Mouse (Mus musculus) MEL (cell line): ENCODE data around the gene Iglon5. TPM values are rescaled to one million over a fixed set of nuclear protein-coding genes. Genes with fewer than 3 reads are reported as not detected.

Experiments used
- DNase-seq: peaks from one replicate; pipeline ENCODE4 v3.0.0; 2011; ENCODE audit warnings: low read depth, low spot score
- H3K27ac ChIP-seq: 2 replicates; pipeline ENCODE4 v1.5.1; 2012; ENCODE audit warnings: low read depth, mild to moderate bottlenecking, control low read depth, low read length, moderate library complexity; ENCODE audit not compliant: control insufficient read depth
- H3K27me3 ChIP-seq, 2 experiments: fragments of 150-350 bp in 1 of 2; sonication (generic) in 1 of 2; 2 replicates each; pipeline ENCODE4 v1.6.1; 2012; ENCODE audit warnings: low read length in 2 of 2, mild to moderate bottlenecking in 2 of 2, improper control_type of control experiment in 1 of 2, moderate library complexity in 1 of 2; ENCODE audit not compliant: insufficient read depth in 2 of 2, control insufficient read depth in 1 of 2
- H3K36me3 ChIP-seq, 2 experiments: 2 replicates each; pipeline ENCODE4 v1.6.1; 2012 to 2014; ENCODE audit warnings: low read length in 2 of 2, improper control_type of control experiment in 1 of 2, inconsistent platforms in 1 of 2, mild to moderate bottlenecking in 1 of 2; ENCODE audit not compliant: insufficient read depth in 2 of 2, control insufficient read depth in 1 of 2
- H3K4me1 ChIP-seq, 2 experiments: fragments of 150-350 bp in 1 of 2; sonication (generic) in 1 of 2; 2 replicates each; pipeline ENCODE4 v1.6.1; 2012; ENCODE audit warnings: low read length in 2 of 2, improper control_type of control experiment in 1 of 2, mild to moderate bottlenecking in 1 of 2; ENCODE audit not compliant: insufficient read depth in 2 of 2, control insufficient read depth in 1 of 2
- H3K4me3 ChIP-seq, 2 experiments: fragments of 150-350 bp in 1 of 2; sonication (generic) in 1 of 2; 2 replicates each; pipeline ENCODE4 v1.5.1; 2012; ENCODE audit warnings: low read depth in 2 of 2, low read length in 2 of 2, mild to moderate bottlenecking in 2 of 2, moderate library complexity in 2 of 2, control low read depth in 1 of 2, improper control_type of control experiment in 1 of 2; ENCODE audit not compliant: control insufficient read depth in 1 of 2, insufficient read depth in 1 of 2
- H3K79me2 ChIP-seq: 2 replicates; pipeline ENCODE4 v1.6.1; 2012; ENCODE audit warnings: mild to moderate bottlenecking, low read length, moderate library complexity; ENCODE audit not compliant: control insufficient read depth, poor library complexity, insufficient read depth
- H3K9ac ChIP-seq: 2 replicates; pipeline ENCODE4 v1.6.1; 2012; ENCODE audit warnings: low read depth, mild to moderate bottlenecking, control low read depth, low read length, moderate library complexity; ENCODE audit not compliant: control insufficient read depth, poor library complexity, severe bottlenecking
- H3K9me3 ChIP-seq: fragments of 150-350 bp; sonication (generic); replicated peaks from 2 replicates; pipeline ENCODE4 v1.6.1; 2012; ENCODE audit warnings: mild to moderate bottlenecking, low read length, improper control_type of control experiment, moderate library complexity; ENCODE audit not compliant: insufficient read depth
- BHLHE40 ChIP-seq: IDR thresholded peaks from 2 replicates; pipeline ENCODE4 v1.6.1; 2012; ENCODE audit warnings: low read depth, mild to moderate bottlenecking, inconsistent platforms, low read length, improper control_type of control experiment, borderline replicate concordance
- CHD2 ChIP-seq: IDR thresholded peaks from 2 replicates; pipeline ENCODE4 v1.6.1; 2011; ENCODE audit warnings: low read length, improper control_type of control experiment
- CTCF ChIP-seq, 3 experiments: IDR thresholded peaks in 2 of 3; conservative IDR thresholded peaks in 1 of 3; 2 replicates each; pipeline ENCODE4 v1.5.1; 2011 to 2012; ENCODE audit warnings: low read length in 3 of 3, low read depth in 2 of 3, mild to moderate bottlenecking in 2 of 3, improper control_type of control experiment in 1 of 3, inconsistent platforms in 1 of 3, mixed read lengths in 1 of 3, moderate library complexity in 1 of 3; ENCODE audit not compliant: control insufficient read depth in 1 of 3, insufficient read depth in 1 of 3, poor library complexity in 1 of 3, severe bottlenecking in 1 of 3
- ELF1 ChIP-seq: IDR thresholded peaks from 2 replicates; pipeline ENCODE4 v1.6.1; 2014; ENCODE audit warnings: low read depth, mild to moderate bottlenecking, inconsistent platforms, low read length, improper control_type of control experiment, moderate library complexity
- EP300 ChIP-seq, 2 experiments: IDR thresholded peaks; 2 replicates each; pipeline ENCODE4 v1.6.1; 2011; ENCODE audit warnings: improper control_type of control experiment in 2 of 2, low read length in 2 of 2, low read depth in 1 of 2, mild to moderate bottlenecking in 1 of 2
- ETS1 ChIP-seq: IDR thresholded peaks from 2 replicates; pipeline ENCODE4 v1.6.1; 2012; ENCODE audit warnings: low read depth, mild to moderate bottlenecking, inconsistent platforms, low read length, improper control_type of control experiment, moderate library complexity
- HCFC1 ChIP-seq: IDR thresholded peaks from 2 replicates; pipeline ENCODE4 v1.6.1; 2012; ENCODE audit warnings: low read depth, mild to moderate bottlenecking, inconsistent platforms, low read length, improper control_type of control experiment, moderate library complexity
- MAFK ChIP-seq: IDR thresholded peaks from 2 replicates; pipeline ENCODE4 v1.6.1; 2011; ENCODE audit warnings: low read depth, mild to moderate bottlenecking, low read length, improper control_type of control experiment, borderline replicate concordance
- MAX ChIP-seq: IDR thresholded peaks from 2 replicates; pipeline ENCODE4 v1.6.1; 2011; ENCODE audit warnings: low read length, improper control_type of control experiment
- MAZ ChIP-seq: IDR thresholded peaks from 2 replicates; pipeline ENCODE4 v1.6.1; 2012; ENCODE audit warnings: low read depth, mild to moderate bottlenecking, inconsistent platforms, low read length, improper control_type of control experiment
- MXI1 ChIP-seq: IDR thresholded peaks from 2 replicates; pipeline ENCODE4 v1.6.1; 2011; ENCODE audit warnings: mild to moderate bottlenecking, low read depth, low read length, improper control_type of control experiment
- MYB ChIP-seq: IDR thresholded peaks from 2 replicates; pipeline ENCODE4 v1.6.1; 2011; ENCODE audit warnings: mild to moderate bottlenecking, low read depth, low read length, improper control_type of control experiment
- MYC ChIP-seq: IDR thresholded peaks from 2 replicates; pipeline ENCODE4 v1.6.1; 2011; ENCODE audit warnings: low read depth, mild to moderate bottlenecking, low read length, improper control_type of control experiment, moderate library complexity
- NELFE ChIP-seq: IDR thresholded peaks from 2 replicates; pipeline ENCODE4 v1.6.1; 2011; ENCODE audit warnings: low read depth, low read length, improper control_type of control experiment
- NRF1 ChIP-seq: IDR thresholded peaks from 2 replicates; pipeline ENCODE4 v1.6.1; 2014; ENCODE audit warnings: low read depth, mild to moderate bottlenecking, inconsistent platforms, low read length, improper control_type of control experiment, moderate library complexity; ENCODE audit not compliant: poor library complexity, insufficient read depth, severe bottlenecking
- POLR2AphosphoS2 ChIP-seq: IDR thresholded peaks from 2 replicates; pipeline ENCODE4 v1.6.1; 2011; ENCODE audit warnings: low read length, improper control_type of control experiment
- POLR2AphosphoS5 ChIP-seq: IDR thresholded peaks from 2 replicates; pipeline ENCODE4 v1.6.1; 2012; ENCODE audit warnings: low read depth, borderline replicate concordance, mild to moderate bottlenecking, inconsistent platforms, low read length, moderate library complexity, mixed read lengths
- RAD21 ChIP-seq: IDR thresholded peaks from 2 replicates; pipeline ENCODE4 v1.6.1; 2011; ENCODE audit warnings: mild to moderate bottlenecking, low read depth, low read length, improper control_type of control experiment
- RCOR1 ChIP-seq: IDR thresholded peaks from 2 replicates; pipeline ENCODE4 v1.6.1; 2012; ENCODE audit warnings: low read depth, mild to moderate bottlenecking, inconsistent platforms, low read length, improper control_type of control experiment
- SMC3 ChIP-seq: IDR thresholded peaks from 2 replicates; pipeline ENCODE4 v1.6.1; 2011; ENCODE audit warnings: low read depth, low read length, improper control_type of control experiment
- TBP ChIP-seq: IDR thresholded peaks from 2 replicates; pipeline ENCODE4 v1.8.0; 2011; ENCODE audit warnings: low read depth, low read length, improper control_type of control experiment
- TCF12 ChIP-seq: IDR thresholded peaks from 2 replicates; pipeline ENCODE4 v1.6.1; 2014; ENCODE audit warnings: low read depth, mild to moderate bottlenecking, inconsistent platforms, low read length, improper control_type of control experiment, moderate library complexity
- UBTF ChIP-seq: IDR thresholded peaks from 2 replicates; pipeline ENCODE4 v1.6.1; 2012; ENCODE audit warnings: low read depth, mild to moderate bottlenecking, inconsistent platforms, low read length, improper control_type of control experiment, moderate library complexity, borderline replicate concordance; ENCODE audit not compliant: insufficient read depth
- ZC3H11A ChIP-seq: IDR thresholded peaks from 2 replicates; pipeline ENCODE4 v1.6.1; 2012; ENCODE audit warnings: low read depth, mild to moderate bottlenecking, inconsistent platforms, low read length, improper control_type of control experiment
- ZKSCAN1 ChIP-seq: IDR thresholded peaks from 2 replicates; pipeline ENCODE4 v1.6.1; 2012; ENCODE audit warnings: low read depth, mild to moderate bottlenecking, inconsistent platforms, low read length, improper control_type of control experiment, moderate library complexity
- ZMIZ1 ChIP-seq: IDR thresholded peaks from 2 replicates; pipeline ENCODE4 v1.6.1; 2012; ENCODE audit warnings: low read depth, mild to moderate bottlenecking, inconsistent platforms, low read length, improper control_type of control experiment, moderate library complexity
- polyA plus RNA-seq, 2 experiments: library from polyadenylated mRNA; stranded (reverse) in 1 of 2; unstranded in 1 of 2; fragments of >175 nt in 1 of 2; fragments of >200 nt in 1 of 2; gene quantifications; 2 replicates each; pipeline versions ENCODE4 v1.2.1 to v1.2.4; 2012; ENCODE audit warnings: low replicate concordance in 2 of 2, low read depth in 1 of 2; ENCODE audit not compliant: insufficient read length in 2 of 2, insufficient read depth in 1 of 2, missing spikeins in 1 of 2
- total RNA-seq: library from RNA; depleted of rRNA; stranded (reverse); fragments of 300-350 nt; gene quantifications from 2 replicates; pipeline ENCODE4 v1.2.3, GENCODE M21; 2012

Iglon5 gene
- total and polyA plus RNA-seq, 3 experiments, result not detected

GRCm38 (mm10) chr7:43532936-43533505 is 43.1 kb upstream of the Iglon5 start:
- no peaks in the 10 kb centered on the region for H3K4me1 ChIP-seq
- H3K27ac ChIP-seq, result no peak overlapping the region
- no peaks in the 10 kb centered on the region for H3K27me3 ChIP-seq
- H3K79me2 ChIP-seq, result no peaks in the 10 kb centered on the region
- H3K36me3 ChIP-seq, result no peaks in the 10 kb centered on the region
- DNase-seq, result no peak
- TF ChIP-seq MYC (no peak), POLR2AphosphoS5 (no peak), NELFE (no peak), SMC3 (no peak), CTCF (IDR thresholded peaks at IDR 0.05 in 2 of 3, conservative IDR thresholded peaks at IDR 0.05 in 1 of 3; ENCODE audit: control insufficient read depth in 1 of 3, insufficient read depth in 1 of 3, low read depth in 2 of 3, low read length in 3 of 3, poor library complexity in 1 of 3, severe bottlenecking in 1 of 3) (no peak)
- TF ChIP-seq, all 39 proteins: peak for 0
- no peak overlapping the region for H3K4me3 ChIP-seq
- H3K9me3 ChIP-seq, result no peaks in the 10 kb centered on the region
- no peak overlapping the region for H3K9ac ChIP-seq

DNA sequence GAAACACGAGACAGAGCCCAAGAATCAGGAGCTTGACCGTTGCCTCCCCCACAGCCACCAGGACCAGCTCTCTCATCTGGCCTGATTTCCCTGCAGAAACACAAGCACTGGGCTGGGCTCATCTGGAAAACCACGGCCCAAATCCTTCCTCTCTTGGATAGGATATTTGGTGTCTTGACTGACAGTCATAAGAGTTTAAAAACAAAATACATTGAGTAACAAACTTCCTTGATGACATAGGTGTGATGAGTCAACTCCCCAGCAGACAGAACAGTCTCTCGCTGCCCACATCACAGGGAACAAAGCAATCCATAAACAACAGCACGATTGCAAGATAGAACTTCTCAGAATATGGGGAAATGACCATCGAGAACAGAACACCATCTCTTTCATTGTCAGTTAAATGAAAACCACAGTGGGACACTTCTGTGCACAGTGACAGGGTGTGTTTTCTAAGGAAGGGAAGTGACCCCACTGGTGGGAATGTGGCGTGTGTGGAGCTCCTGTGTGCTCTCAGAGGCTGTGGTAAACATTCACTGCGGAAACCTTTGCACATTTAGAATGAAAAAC is 40.4 kb upstream of the Iglon5 start:
- no peak for TF ChIP-seq ZC3H11A
- no peak for TF ChIP-seq ELF1
- TF ChIP-seq CHD2, result no peak
- no peak for TF ChIP-seq MAFK
- no peak for TF ChIP-seq UBTF
- TF ChIP-seq ETS1, result no peak
- TF ChIP-seq TCF12, result no peak
- no peak for TF ChIP-seq NELFE
- no peak for TF ChIP-seq POLR2AphosphoS2
- Histone ChIP-seq H3K4me3 (no peak overlapping the region), H3K4me1 (no peaks in the 10 kb centered on the region), H3K27ac (no peak overlapping the region), H3K9ac (no peak overlapping the region), H3K27me3 (no peaks in the 10 kb centered on the region), H3K79me2 (no peaks in the 10 kb centered on the region), H3K36me3 (no peaks in the 10 kb centered on the region), H3K9me3 (no peaks in the 10 kb centered on the region)
- DNase-seq, result no peak

GRCm38 (mm10) chr7:43525313-43525712 is 35.4 kb upstream of the Iglon5 start:
- Histone ChIP-seq H3K9ac (no peak overlapping the region), H3K9me3 (no peaks in the 10 kb centered on the region), H3K79me2 (no peaks in the 10 kb centered on the region), H3K36me3 (no peaks in the 10 kb centered on the region), H3K4me1 (no peaks in the 10 kb centered on the region), H3K27me3 (no peaks in the 10 kb centered on the region), H3K27ac (no peak overlapping the region), H3K4me3 (no peak overlapping the region)
- peak; percentile 3 for DNase-seq
- TF ChIP-seq POLR2AphosphoS5 (no peak), ZC3H11A (no peak), ZMIZ1 (no peak), MAX (no peak), BHLHE40 (no peak), MXI1 (no peak), EP300 (IDR thresholded peaks at IDR 0.05; ENCODE audit: low read depth in 1 of 2, low read length in 2 of 2) (no peak), RCOR1 (no peak), POLR2AphosphoS2 (no peak), RAD21 (no peak), UBTF (no peak), ZKSCAN1 (no peak), NRF1 (no peak), MYB (no peak), MAZ (no peak), HCFC1 (no peak), TBP (no peak)
